Comparison of ENCODE assay signal across 8 mouse cellular contexts in the genomic region with DNA sequence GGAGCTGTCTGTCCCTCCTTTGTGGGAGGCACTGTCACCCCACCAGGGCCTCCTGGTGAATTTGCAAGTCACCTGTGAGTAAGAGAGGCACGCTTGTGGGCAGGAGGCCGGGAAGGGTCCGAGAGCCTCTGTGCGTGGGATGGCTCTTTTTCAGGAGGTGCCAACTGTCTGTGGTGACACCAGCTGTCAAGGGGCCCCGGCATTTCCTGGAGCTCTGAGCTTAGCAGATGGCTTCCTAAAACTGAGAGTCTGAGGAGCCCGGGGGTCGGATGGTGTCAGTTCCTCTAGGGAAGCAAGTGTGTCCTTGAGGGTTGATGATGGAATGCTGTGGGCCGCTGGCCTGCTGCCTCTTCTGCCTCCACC. TPM values are rescaled to one million over a fixed set of nuclear protein-coding genes. Genes with fewer than 3 reads are reported as not detected.
DNase-seq lines count a peak whose midpoint lies in the region; ATAC-seq lines count a peak whose summit lies in the region.

No protein-coding gene starts in this region.

- peak overlapping the region; percentile 10; the same call in 1 of the 2 replicates for H3K4me3 ChIP-seq in lung, embryonic 16.5 days (ENCODE audit: low read length)
- H3K4me3 ChIP-seq in intestine, embryonic 14.5 days (ENCODE audit: low read depth, low read length), result no peak overlapping the region
- H3K4me3 ChIP-seq in liver, embryonic 16.5 days (ENCODE audit: low read depth, low read length), result no peak overlapping the region

- peak overlapping the region; percentile 54 for H3K9ac ChIP-seq in lung, embryonic 16.5 days (ENCODE audit: low read length)
- no peak overlapping the region for H3K9ac ChIP-seq in intestine, embryonic 14.5 days (ENCODE audit: low read length)
- peak overlapping the region; percentile 1; the same call in 1 of the 2 replicates for H3K9ac ChIP-seq in liver, embryonic 16.5 days (ENCODE audit: low read depth, low read length)

- no peak for DNase-seq in lung, postnatal 25 days (ENCODE audit: low spot score)
- DNase-seq in cerebellum, postnatal 25 days, result peak; percentile 96
- DNase-seq in intestine, embryonic 14.5 days (ENCODE audit: low spot score), result no peak
- peak; percentile 80 for DNase-seq in thymus, postnatal 4 days
- DNase-seq in spleen, adult 18-20 months, result no peak
- DNase-seq in adrenal gland, postnatal 25 days, result no peak

- no peaks in the 10 kb centered on the region for H3K27me3 ChIP-seq in lung, embryonic 16.5 days (ENCODE audit: control insufficient read depth, insufficient read depth, low read depth, low read length)
- no peaks in the 10 kb centered on the region for H3K27me3 ChIP-seq in intestine, embryonic 14.5 days (replicated peaks; ENCODE audit: control insufficient read depth, insufficient read depth, low read length)
- no peaks in the 10 kb centered on the region for H3K27me3 ChIP-seq in liver, embryonic 16.5 days (ENCODE audit: control insufficient read depth, insufficient read depth, low read depth, low read length)

- H3K9me3 ChIP-seq in lung, embryonic 16.5 days (ENCODE audit: control insufficient read depth, low read length), result no peaks in the 10 kb centered on the region
- H3K9me3 ChIP-seq in intestine, embryonic 14.5 days (ENCODE audit: control insufficient read depth, low read length), result no peaks in the 10 kb centered on the region
- H3K9me3 ChIP-seq in liver, embryonic 16.5 days (replicated peaks; ENCODE audit: control insufficient read depth, low read length), result no peaks in the 10 kb centered on the region

- peak overlapping the region; percentile 97 for H3K27ac ChIP-seq in lung, embryonic 16.5 days (ENCODE audit: low read length)
- peak overlapping the region; percentile 62 for H3K27ac ChIP-seq in intestine, embryonic 14.5 days (ENCODE audit: low read depth)
- H3K27ac ChIP-seq in liver, embryonic 16.5 days (ENCODE audit: low read length), result peak overlapping the region; percentile 80

- ATAC-seq in lung, embryonic 16.5 days (ENCODE audit: low read depth), result no peak
- no peak for ATAC-seq in intestine, embryonic 14.5 days (replicated peaks; ENCODE audit: low FRiP score, low TSS enrichment, low read depth)
- no peak for ATAC-seq in liver, embryonic 16.5 days (ENCODE audit: low read depth)

- WGBS in lung, embryonic 16.5 days, result 34% methylated on average over 8 of the region's 8 CpGs
- WGBS in intestine, embryonic 14.5 days, result 55% methylated on average over 8 of the region's 8 CpGs
- 23% methylated on average over 8 of the region's 8 CpGs for WGBS in liver, embryonic 16.5 days (ENCODE audit: insufficient replicate concordance)

- no peaks in the 10 kb centered on the region for H3K36me3 ChIP-seq in lung, embryonic 16.5 days (ENCODE audit: control insufficient read depth, insufficient read depth, low read length)
- no peaks in the 10 kb centered on the region for H3K36me3 ChIP-seq in intestine, embryonic 14.5 days (ENCODE audit: control insufficient read depth, insufficient read depth, low read length)
- H3K36me3 ChIP-seq in liver, embryonic 16.5 days (ENCODE audit: control insufficient read depth, insufficient read depth), result no peaks in the 10 kb centered on the region

- peak overlapping the region; percentile 45 for H3K4me2 ChIP-seq in lung, embryonic 16.5 days (ENCODE audit: low read depth, low read length)
- H3K4me2 ChIP-seq in intestine, embryonic 14.5 days (ENCODE audit: low read length), result no peak overlapping the region
- H3K4me2 ChIP-seq in liver, embryonic 16.5 days (ENCODE audit: low read depth, low read length), result peak overlapping the region; percentile 31

- H3K4me1 ChIP-seq in lung, embryonic 16.5 days (replicated peaks; ENCODE audit: control insufficient read depth, insufficient read depth, low read length), result peaks cover 80% of the 10 kb centered on the region
- H3K4me1 ChIP-seq in intestine, embryonic 14.5 days (replicated peaks; ENCODE audit: control insufficient read depth, insufficient read depth, low read length), result peaks cover 68% of the 10 kb centered on the region
- H3K4me1 ChIP-seq in liver, embryonic 16.5 days (ENCODE audit: control insufficient read depth, low read depth, low read length), result peaks cover 76% of the 10 kb centered on the region

RNA-seq across cellular contexts. Expression of gene Pxn, which starts 24.0 kb away (rescaled TPM):
- polyA plus RNA-seq in lung, embryonic 16.5 days (2015; fragmentation: Nextera tagmentation; extraction: Ambion mirVana), result 70.1 and 74.4 TPM in 2 replicates
- 16.8 and 19.3 TPM in 2 replicates for polyA plus RNA-seq in intestine, embryonic 14.5 days (2014; fragmentation: Nextera tagmentation; extraction: Ambion mirVana)
- 17.2 and 19.1 TPM in 2 replicates for polyA plus RNA-seq in liver, embryonic 16.5 days (2015; fragmentation: Nextera tagmentation; extraction: Ambion mirVana)
- 38.4 and 45.8 TPM in 2 replicates for total RNA-seq in adrenal gland, postnatal 25 days (2021)

RNA-seq across cellular contexts. Expression of gene Rplp0, which starts 28.8 kb away (rescaled TPM):
- 1,507 and 1,565 TPM in 2 replicates for polyA plus RNA-seq in lung, embryonic 16.5 days (2015; fragmentation: Nextera tagmentation; extraction: Ambion mirVana)
- 2,116 and 2,150 TPM in 2 replicates for polyA plus RNA-seq in intestine, embryonic 14.5 days (2014; fragmentation: Nextera tagmentation; extraction: Ambion mirVana)
- polyA plus RNA-seq in liver, embryonic 16.5 days (2015; fragmentation: Nextera tagmentation; extraction: Ambion mirVana), result 919 and 997 TPM in 2 replicates
- total RNA-seq in adrenal gland, postnatal 25 days (2021), result 743 and 806 TPM in 2 replicates

RNA-seq across cellular contexts. Expression of gene Gcn1l1, which starts 34.6 kb away (rescaled TPM):
- 32.9 and 35.1 TPM in 2 replicates for polyA plus RNA-seq in lung, embryonic 16.5 days (2015; fragmentation: Nextera tagmentation; extraction: Ambion mirVana)
- 43.6 and 44.8 TPM in 2 replicates for polyA plus RNA-seq in intestine, embryonic 14.5 days (2014; fragmentation: Nextera tagmentation; extraction: Ambion mirVana)
- 14.1 and 14.8 TPM in 2 replicates for polyA plus RNA-seq in liver, embryonic 16.5 days (2015; fragmentation: Nextera tagmentation; extraction: Ambion mirVana)
- 71.9 and 76.6 TPM in 2 replicates for total RNA-seq in adrenal gland, postnatal 25 days (2021)

RNA-seq across cellular contexts. Expression of gene Sirt4, which starts 45.9 kb away (rescaled TPM):
- polyA plus RNA-seq in lung, embryonic 16.5 days (2015; fragmentation: Nextera tagmentation; extraction: Ambion mirVana), result 28.1 and 31.4 TPM in 2 replicates
- polyA plus RNA-seq in intestine, embryonic 14.5 days (2014; fragmentation: Nextera tagmentation; extraction: Ambion mirVana), result 15.2 and 21.5 TPM in 2 replicates
- 4.6 and 6.5 TPM in 2 replicates for polyA plus RNA-seq in liver, embryonic 16.5 days (2015; fragmentation: Nextera tagmentation; extraction: Ambion mirVana)
- 25.2 and 38.3 TPM in 2 replicates for total RNA-seq in adrenal gland, postnatal 25 days (2021)

Comparison
In these comparisons a context has a peak if more than half of its experiments do, and no peak if none do; other contexts are left out.
1. DNase-seq: peak in cerebellum, postnatal 25 days (2 of 2) and thymus, postnatal 4 days (single experiment); none in lung, postnatal 25 days (single experiment), intestine, embryonic 14.5 days (single experiment), spleen, adult 18-20 months (0 of 2) and adrenal gland, postnatal 25 days (single experiment).
2. Peak in every context shown above with its lines, with median percentiles within 50 percentile points of each other: H3K27ac ChIP-seq.